Mouse (Mus musculus): ENCODE results near the gene Dlgap4. TPM values are rescaled to one million over a fixed set of nuclear protein-coding genes. Genes with fewer than 3 reads are reported as not detected.

The Dlgap4 gene
- polyA plus RNA-seq, 1 experiment from 2014 or later: 119 TPM

DNA sequence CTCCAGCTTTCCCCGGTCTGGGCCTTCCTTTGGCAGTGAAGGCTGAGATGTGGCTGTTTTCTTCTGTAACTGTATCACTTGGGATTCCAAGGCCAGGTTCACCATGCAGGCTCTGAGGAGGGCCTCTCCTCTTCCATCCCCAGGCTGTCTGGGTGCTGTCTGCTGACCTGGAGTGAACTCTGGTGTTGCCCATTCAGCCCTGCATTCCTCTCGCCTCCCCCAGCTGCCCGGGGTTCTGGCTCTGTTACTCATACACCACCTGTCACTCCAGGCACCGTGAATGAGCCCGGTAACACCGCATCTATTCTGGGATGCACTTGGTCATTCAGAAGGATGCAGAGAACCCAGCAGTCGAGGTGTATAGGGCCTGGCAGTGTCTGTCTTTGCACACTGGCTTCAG lies 123.3 kb downstream of the Dlgap4 start:
- Histone ChIP-seq H3K36me3 (replicated peaks; ENCODE audit: control insufficient read depth, insufficient read depth, low read depth, low read length) (no peaks in the 10 kb centered on the region), H3K27ac (replicated peaks; ENCODE audit: low read depth, low read length) (no peak overlapping the region), H3K27me3 (ENCODE audit: control insufficient read depth, insufficient read depth, low read length) (no peaks in the 10 kb centered on the region), H3K9me3 (replicated peaks; ENCODE audit: control insufficient read depth, low read length) (no peaks in the 10 kb centered on the region), H3K4me3 (ENCODE audit: low read depth, low read length) (no peak overlapping the region), H3K4me2 (ENCODE audit: low read depth, low read length) (no peak overlapping the region), H3K4me1 (ENCODE audit: control insufficient read depth, insufficient read depth, low read length) (peaks cover 3% of the 10 kb centered on the region; the same call in 1 of the 2 replicates), H3K9ac (replicated peaks; ENCODE audit: low read length) (no peak overlapping the region)
- WGBS: 46% methylated on average over 7 of the region's 7 CpGs
- DNase-seq (ENCODE audit: low spot score): no peak
- no peak for ATAC-seq (replicated peaks; ENCODE audit: insufficient number of reproducible peaks, low FRiP score, low TSS enrichment, low read depth)

DNA sequence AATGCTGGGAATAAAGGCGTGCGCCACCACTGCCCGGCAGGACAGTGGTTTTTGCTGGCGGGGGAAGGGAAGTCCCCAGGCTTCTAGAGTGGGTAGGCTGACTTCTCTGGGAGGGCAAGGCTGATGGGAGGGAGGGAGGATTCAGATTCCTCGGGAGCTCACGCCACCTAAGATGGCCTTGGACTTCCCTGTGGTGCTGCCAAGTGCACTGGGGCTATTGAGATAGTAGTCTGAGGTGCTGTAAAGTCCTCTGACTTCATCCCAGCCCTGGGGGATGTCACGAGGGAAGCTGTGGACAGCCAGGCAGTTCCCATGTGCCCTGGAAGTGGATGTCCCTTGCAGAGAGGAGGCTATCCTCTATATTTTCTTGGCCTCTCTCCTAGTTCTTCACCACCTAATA lies 124.5 kb downstream of the Dlgap4 start:
- peaks cover 3% of the 10 kb centered on the region; the same call in 1 of the 2 replicates for H3K4me1 ChIP-seq (ENCODE audit: control insufficient read depth, insufficient read depth, low read length)
- no peak overlapping the region for H3K9ac ChIP-seq (replicated peaks; ENCODE audit: low read length)
- no peaks in the 10 kb centered on the region for H3K36me3 ChIP-seq (replicated peaks; ENCODE audit: control insufficient read depth, insufficient read depth, low read depth, low read length)
- ATAC-seq (replicated peaks; ENCODE audit: insufficient number of reproducible peaks, low FRiP score, low TSS enrichment, low read depth) (no peak), DNase-seq (ENCODE audit: low spot score) (no peak)
- no peak overlapping the region for H3K27ac ChIP-seq (replicated peaks; ENCODE audit: low read depth, low read length)
- H3K9me3 ChIP-seq (replicated peaks; ENCODE audit: control insufficient read depth, low read length): no peaks in the 10 kb centered on the region
- WGBS: 70% methylated on average over 7 of the region's 7 CpGs
- H3K4me2 ChIP-seq (ENCODE audit: low read depth, low read length): no peak overlapping the region
- H3K27me3 ChIP-seq (ENCODE audit: control insufficient read depth, insufficient read depth, low read length): no peaks in the 10 kb centered on the region
- no peak overlapping the region for H3K4me3 ChIP-seq (ENCODE audit: low read depth, low read length)

DNA sequence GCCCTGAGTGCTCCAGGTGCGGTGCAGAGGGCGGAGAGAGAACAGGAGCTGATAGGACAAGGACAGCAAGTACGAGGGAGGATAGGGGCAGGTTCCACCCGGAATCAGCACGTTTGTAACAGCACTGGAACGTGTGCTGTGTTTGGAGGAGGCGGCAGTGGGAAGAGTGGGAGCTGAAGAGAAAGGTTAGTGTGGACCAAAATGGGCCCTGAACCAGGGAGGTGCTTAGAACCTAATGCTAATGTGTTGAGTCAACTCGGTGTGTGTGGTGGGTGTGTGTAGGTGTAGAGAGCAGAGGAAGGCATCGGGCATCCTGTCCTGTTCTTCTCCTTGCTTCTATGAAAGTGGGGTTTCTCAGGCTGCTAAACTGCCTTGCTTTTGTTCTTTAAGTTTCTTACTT lies 127.8 kb downstream of the Dlgap4 start:
- H3K36me3 ChIP-seq (replicated peaks; ENCODE audit: control insufficient read depth, insufficient read depth, low read depth, low read length): no peaks in the 10 kb centered on the region; the same call in 1 of the 2 replicates
- DNase-seq (ENCODE audit: low spot score): no peak

DNA sequence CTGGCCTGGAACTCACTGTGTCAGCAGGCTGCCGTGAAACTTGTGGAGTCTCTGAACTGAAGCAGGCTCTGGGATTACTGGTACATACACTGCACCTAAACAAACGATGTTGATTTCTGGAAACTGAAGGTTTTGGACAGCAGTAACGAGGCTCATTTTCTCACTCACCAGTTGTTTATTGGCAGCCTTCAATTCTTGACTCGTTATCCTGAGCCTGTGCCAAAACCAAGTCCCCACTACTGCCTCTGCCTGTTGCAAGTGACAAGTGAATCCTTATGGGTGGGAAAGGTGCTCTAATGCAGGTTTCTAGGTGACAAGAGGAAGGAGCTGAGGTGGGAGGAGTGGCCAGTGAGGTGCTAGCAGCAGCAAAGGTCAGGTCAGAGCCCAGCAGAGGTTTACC lies 128.5 kb downstream of the Dlgap4 start:
- Histone ChIP-seq H3K36me3 (replicated peaks; ENCODE audit: control insufficient read depth, insufficient read depth, low read depth, low read length) (no peaks in the 10 kb centered on the region; the same call in 1 of the 2 replicates), H3K9me3 (replicated peaks; ENCODE audit: control insufficient read depth, low read length) (no peaks in the 10 kb centered on the region), H3K27me3 (ENCODE audit: control insufficient read depth, insufficient read depth, low read length) (no peaks in the 10 kb centered on the region), H3K27ac (replicated peaks; ENCODE audit: low read depth, low read length) (no peak overlapping the region), H3K4me2 (ENCODE audit: low read depth, low read length) (no peak overlapping the region), H3K4me3 (ENCODE audit: low read depth, low read length) (no peak overlapping the region), H3K9ac (replicated peaks; ENCODE audit: low read length) (no peak overlapping the region), H3K4me1 (ENCODE audit: control insufficient read depth, insufficient read depth, low read length) (no peaks in the 10 kb centered on the region; the same call in 1 of the 2 replicates)
- no peak for ATAC-seq (replicated peaks; ENCODE audit: insufficient number of reproducible peaks, low FRiP score, low TSS enrichment, low read depth)
- DNase-seq (ENCODE audit: low spot score): no peak
- WGBS: 68% methylated on average over 4 of the region's 4 CpGs

More for the DNA sequence above, 127.8 kb downstream of the Dlgap4 start:
- H3K27me3 ChIP-seq (ENCODE audit: control insufficient read depth, insufficient read depth, low read length): no peaks in the 10 kb centered on the region
- H3K27ac ChIP-seq (replicated peaks; ENCODE audit: low read depth, low read length): no peak overlapping the region
- H3K4me2 ChIP-seq (ENCODE audit: low read depth, low read length): no peak overlapping the region
- H3K4me3 ChIP-seq (ENCODE audit: low read depth, low read length): no peak overlapping the region
- WGBS: 88% methylated on average over 9 of the region's 9 CpGs
- ATAC-seq (replicated peaks; ENCODE audit: insufficient number of reproducible peaks, low FRiP score, low TSS enrichment, low read depth): no peak
- no peak overlapping the region for H3K9ac ChIP-seq (replicated peaks; ENCODE audit: low read length)
- peaks cover 3% of the 10 kb centered on the region; the same call in 1 of the 2 replicates for H3K4me1 ChIP-seq (ENCODE audit: control insufficient read depth, insufficient read depth, low read length)
- no peaks in the 10 kb centered on the region for H3K9me3 ChIP-seq (replicated peaks; ENCODE audit: control insufficient read depth, low read length)

DNA sequence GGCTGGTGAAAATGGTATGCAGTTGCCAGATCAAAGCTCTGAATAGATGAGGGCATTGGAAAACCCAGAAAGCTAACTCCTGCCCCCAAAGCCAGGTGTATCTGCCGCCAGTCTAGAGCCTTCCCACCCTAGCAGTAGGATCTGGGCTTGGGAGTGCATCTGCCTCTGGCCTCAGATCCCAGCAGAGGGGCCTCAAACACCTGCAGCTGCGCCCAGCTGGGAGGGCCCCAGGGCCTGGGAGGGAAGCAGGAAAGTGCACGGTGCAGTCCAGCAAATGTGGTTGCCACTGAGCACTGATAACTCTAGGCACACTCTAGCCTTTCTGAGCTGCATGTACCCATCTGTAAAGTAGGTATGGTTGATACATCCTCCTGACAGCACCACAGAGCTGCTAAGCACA lies 129.7 kb downstream of the Dlgap4 start:
- Histone ChIP-seq H3K27ac (replicated peaks; ENCODE audit: low read depth, low read length) (no peak overlapping the region), H3K4me3 (ENCODE audit: low read depth, low read length) (no peak overlapping the region), H3K27me3 (ENCODE audit: control insufficient read depth, insufficient read depth, low read length) (no peaks in the 10 kb centered on the region), H3K9me3 (replicated peaks; ENCODE audit: control insufficient read depth, low read length) (no peaks in the 10 kb centered on the region), H3K36me3 (replicated peaks; ENCODE audit: control insufficient read depth, insufficient read depth, low read depth, low read length) (no peaks in the 10 kb centered on the region; the same call in none of the 2 replicates), H3K4me1 (ENCODE audit: control insufficient read depth, insufficient read depth, low read length) (no peaks in the 10 kb centered on the region; the same call in 1 of the 2 replicates), H3K9ac (replicated peaks; ENCODE audit: low read length) (no peak overlapping the region), H3K4me2 (ENCODE audit: low read depth, low read length) (no peak overlapping the region)
- WGBS: 71% methylated on average over 3 of the region's 3 CpGs
- no peak for DNase-seq (ENCODE audit: low spot score)
- no peak for ATAC-seq (replicated peaks; ENCODE audit: insufficient number of reproducible peaks, low FRiP score, low TSS enrichment, low read depth)

DNA sequence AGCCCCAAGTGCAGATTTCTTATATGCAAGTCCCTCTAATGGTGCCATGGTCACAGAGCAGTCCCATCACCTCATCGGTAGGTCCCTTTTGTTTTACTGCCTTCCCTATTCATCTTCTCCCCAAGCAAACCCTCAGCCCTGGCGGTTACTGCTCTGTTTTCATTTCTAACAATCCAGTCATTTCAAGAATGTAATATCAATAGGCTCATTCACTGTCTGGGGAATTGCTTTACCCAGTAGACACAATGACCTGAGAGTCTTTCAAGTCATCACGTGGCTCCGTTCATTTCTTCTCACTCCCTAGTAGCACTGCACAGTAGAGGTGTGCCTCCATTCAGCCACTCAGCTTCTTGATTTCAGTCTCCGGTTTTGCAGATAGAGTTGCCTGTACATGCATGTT lies 130.9 kb downstream of the Dlgap4 start:
- no peak overlapping the region for H3K9ac ChIP-seq (replicated peaks; ENCODE audit: low read length)
- no peaks in the 10 kb centered on the region for H3K9me3 ChIP-seq (replicated peaks; ENCODE audit: control insufficient read depth, low read length)
- no peaks in the 10 kb centered on the region; the same call in none of the 2 replicates for H3K36me3 ChIP-seq (replicated peaks; ENCODE audit: control insufficient read depth, insufficient read depth, low read depth, low read length)
- no peak overlapping the region for H3K4me3 ChIP-seq (ENCODE audit: low read depth, low read length)
- ATAC-seq (replicated peaks; ENCODE audit: insufficient number of reproducible peaks, low FRiP score, low TSS enrichment, low read depth) (no peak), DNase-seq (ENCODE audit: low spot score) (no peak)
- H3K27me3 ChIP-seq (ENCODE audit: control insufficient read depth, insufficient read depth, low read length): no peaks in the 10 kb centered on the region
- no peak overlapping the region for H3K27ac ChIP-seq (replicated peaks; ENCODE audit: low read depth, low read length)
- 81% methylated on average over 5 of the region's 5 CpGs for WGBS
- H3K4me1 ChIP-seq (ENCODE audit: control insufficient read depth, insufficient read depth, low read length): no peaks in the 10 kb centered on the region; the same call in 1 of the 2 replicates
- H3K4me2 ChIP-seq (ENCODE audit: low read depth, low read length): no peak overlapping the region

DNA sequence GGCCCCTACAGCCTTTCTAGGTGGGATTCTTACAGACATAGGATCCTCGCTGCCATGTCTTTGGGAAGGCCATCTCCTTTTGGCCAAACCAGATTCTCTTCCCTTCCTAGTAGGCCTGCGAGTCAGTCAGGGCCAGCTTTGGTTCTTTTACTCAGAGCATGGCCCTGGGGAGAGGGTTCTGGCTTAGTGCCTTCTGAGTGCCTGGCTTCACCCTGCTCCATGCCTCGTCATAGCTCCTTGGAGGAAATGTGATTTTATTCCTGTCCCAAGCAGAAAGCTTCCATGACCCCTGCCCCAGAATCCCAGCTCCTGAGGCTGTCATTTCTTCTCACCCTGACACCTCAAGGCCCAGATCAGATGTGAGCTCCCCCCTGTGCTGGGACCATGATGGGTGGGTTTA lies 133.8 kb downstream of the Dlgap4 start:
- Histone ChIP-seq H3K9ac (replicated peaks; ENCODE audit: low read length) (no peak overlapping the region), H3K4me3 (ENCODE audit: low read depth, low read length) (no peak overlapping the region), H3K9me3 (replicated peaks; ENCODE audit: control insufficient read depth, low read length) (no peaks in the 10 kb centered on the region), H3K4me2 (ENCODE audit: low read depth, low read length) (no peak overlapping the region), H3K27me3 (ENCODE audit: control insufficient read depth, insufficient read depth, low read length) (no peaks in the 10 kb centered on the region), H3K4me1 (ENCODE audit: control insufficient read depth, insufficient read depth, low read length) (no peaks in the 10 kb centered on the region; the same call in 1 of the 2 replicates), H3K27ac (replicated peaks; ENCODE audit: low read depth, low read length) (no peak overlapping the region), H3K36me3 (replicated peaks; ENCODE audit: control insufficient read depth, insufficient read depth, low read depth, low read length) (no peaks in the 10 kb centered on the region; the same call in none of the 2 replicates)
- ATAC-seq (replicated peaks; ENCODE audit: insufficient number of reproducible peaks, low FRiP score, low TSS enrichment, low read depth) (no peak), DNase-seq (ENCODE audit: low spot score) (no peak)
- WGBS: 90% methylated on average over 3 of the region's 3 CpGs

DNA sequence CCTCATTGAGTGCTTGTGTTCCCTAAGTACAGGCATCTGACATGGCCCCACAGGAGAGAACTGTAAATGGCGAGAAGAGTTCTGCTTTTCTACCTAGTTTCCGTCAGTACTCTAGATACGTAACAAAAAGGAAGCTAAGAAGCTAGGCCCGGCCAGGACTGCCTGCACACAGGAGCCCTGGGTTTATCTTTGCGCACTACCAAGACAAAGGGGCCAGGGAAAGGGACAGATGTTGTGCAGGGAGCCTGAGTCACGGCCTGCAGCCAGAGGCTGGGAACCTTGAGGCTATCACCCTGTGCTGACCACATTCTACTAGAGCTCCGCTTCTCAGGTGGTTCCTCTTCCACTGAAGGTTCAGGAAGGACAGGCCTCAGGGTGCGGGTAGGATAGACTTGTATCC lies 136.2 kb downstream of the Dlgap4 start:
- Histone ChIP-seq H3K9ac (replicated peaks; ENCODE audit: low read length) (no peak overlapping the region), H3K9me3 (replicated peaks; ENCODE audit: control insufficient read depth, low read length) (no peaks in the 10 kb centered on the region), H3K4me1 (ENCODE audit: control insufficient read depth, insufficient read depth, low read length) (no peaks in the 10 kb centered on the region), H3K4me3 (ENCODE audit: low read depth, low read length) (no peak overlapping the region), H3K4me2 (ENCODE audit: low read depth, low read length) (no peak overlapping the region), H3K27ac (replicated peaks; ENCODE audit: low read depth, low read length) (no peak overlapping the region), H3K36me3 (replicated peaks; ENCODE audit: control insufficient read depth, insufficient read depth, low read depth, low read length) (peaks cover 4% of the 10 kb centered on the region), H3K27me3 (ENCODE audit: control insufficient read depth, insufficient read depth, low read length) (no peaks in the 10 kb centered on the region)
- ATAC-seq (replicated peaks; ENCODE audit: insufficient number of reproducible peaks, low FRiP score, low TSS enrichment, low read depth) (no peak), DNase-seq (ENCODE audit: low spot score) (no peak)
- 89% methylated on average over 8 of the region's 8 CpGs for WGBS
